Mouse (Mus musculus) ES-E14 (cell line): ENCODE results near the gene Fam71a.

Experiments
- HCFC1 ChIP-seq: IDR thresholded peaks from 2 replicates; pipeline ENCODE4 v1.6.1; 2012; ENCODE audit warnings: low read length, inconsistent platforms, borderline replicate concordance; ENCODE audit not compliant: insufficient read depth
- ZC3H11A ChIP-seq: IDR thresholded peaks from 2 replicates; pipeline ENCODE4 v1.6.1; 2012; ENCODE audit warnings: low read depth, mild to moderate bottlenecking, inconsistent platforms, low read length, borderline replicate concordance
- ZNF384 ChIP-seq: IDR thresholded peaks from 2 replicates; pipeline ENCODE4 v1.6.1; 2012; ENCODE audit warnings: low read depth, low read length, inconsistent platforms

DNA sequence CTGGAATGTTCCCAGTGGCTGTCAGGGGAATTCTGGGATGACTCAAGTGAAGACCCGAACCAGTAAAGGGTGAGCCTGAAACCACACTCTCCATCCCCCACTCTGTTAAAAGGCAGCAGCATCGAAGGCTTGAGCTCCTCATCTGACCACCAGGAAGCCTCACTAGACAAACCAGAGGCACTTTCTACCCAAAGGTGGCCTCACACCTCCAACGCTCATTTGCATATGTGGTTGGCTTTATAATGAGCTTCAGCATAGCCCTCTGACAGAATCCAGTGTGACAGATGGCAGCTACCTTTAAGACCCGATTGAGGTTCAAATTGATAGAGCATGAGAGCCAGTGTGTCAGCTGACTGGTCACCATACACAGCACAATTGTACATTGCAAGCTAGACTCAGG is 40.3 kb downstream of the Fam71a start:
- TF ChIP-seq HCFC1, result no peak
- no peak for TF ChIP-seq ZC3H11A
- TF ChIP-seq ZNF384, result no peak
